Mouse (Mus musculus) E14TG2a.4 (cell line): ENCODE measurements around the gene Pheta2.

Source experiments
- CTCF ChIP-seq: conservative IDR thresholded peaks from 2 replicates; pipeline ENCODE4 v1.5.1; 2014; ENCODE audit warnings: low read length
- NANOG ChIP-seq: IDR thresholded peaks from 2 replicates; pipeline ENCODE4 v1.6.1; 2014; ENCODE audit warnings: borderline replicate concordance, low read length, mixed read lengths

GRCm38 (mm10) chr15:82344971-82345370, 6.2 kb downstream of the Pheta2 start:
- TF ChIP-seq CTCF (no peak), NANOG (no peak)
